Mouse (Mus musculus): ENCODE results near the gene Sh3bp5l. TPM values are rescaled to one million over a fixed set of nuclear protein-coding genes. Genes with fewer than 3 reads are reported as not detected.

Sh3bp5l gene
- 18.6 and 31.9 TPM in 2 replicates for polyA plus RNA-seq (2012; ENCODE audit: low replicate concordance)

DNA sequence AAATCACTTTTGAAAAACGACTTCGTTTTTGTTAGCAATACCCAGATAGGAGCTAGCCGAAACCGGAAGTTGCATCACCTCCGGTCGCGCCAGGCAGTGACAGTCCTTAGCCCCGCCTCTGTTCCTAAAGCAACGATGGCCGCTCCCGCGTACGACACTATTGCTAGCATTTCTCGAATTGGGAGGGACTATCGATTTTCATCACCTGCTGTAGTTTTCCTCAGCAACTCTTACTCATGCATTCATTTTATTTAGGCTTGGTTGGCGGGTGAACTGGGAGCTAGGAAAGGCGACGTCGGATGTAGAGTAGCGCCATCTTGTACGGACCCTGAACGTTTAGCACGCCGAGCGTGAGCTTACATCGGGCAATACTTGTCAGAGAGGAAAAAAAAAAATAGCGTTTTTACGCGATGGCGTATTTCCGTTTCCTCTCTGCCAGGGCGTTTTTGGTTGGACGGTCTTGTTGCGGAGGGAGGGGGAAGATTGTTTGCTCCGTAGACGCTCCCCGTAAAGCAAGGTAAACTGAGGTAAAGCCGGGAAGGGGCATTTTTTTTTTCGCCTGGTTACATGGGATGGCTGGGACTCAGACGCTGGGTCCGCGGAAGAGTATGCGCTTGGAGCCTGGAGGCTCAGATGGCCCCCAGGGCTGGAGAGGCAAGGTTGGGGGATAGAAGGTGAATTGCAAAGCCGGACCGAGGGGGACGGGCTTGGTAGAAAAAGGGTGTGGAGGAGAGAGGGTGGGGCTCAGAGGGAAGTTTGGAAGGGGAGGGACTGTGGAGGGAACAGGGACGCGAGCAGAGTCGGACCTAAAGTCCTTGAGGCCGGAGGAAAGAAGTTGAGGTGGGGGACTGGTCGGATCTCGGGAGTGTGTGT lies at the start of gene Sh3bp5l, which contains the start of gene Zfp672:
Gene Sh3bp5l (plus strand): TSS at position 449 of the 873 bp plus-strand sequence.
Gene Zfp672 (minus strand): TSS at position 64 of the 873 bp plus-strand sequence.

DNA sequence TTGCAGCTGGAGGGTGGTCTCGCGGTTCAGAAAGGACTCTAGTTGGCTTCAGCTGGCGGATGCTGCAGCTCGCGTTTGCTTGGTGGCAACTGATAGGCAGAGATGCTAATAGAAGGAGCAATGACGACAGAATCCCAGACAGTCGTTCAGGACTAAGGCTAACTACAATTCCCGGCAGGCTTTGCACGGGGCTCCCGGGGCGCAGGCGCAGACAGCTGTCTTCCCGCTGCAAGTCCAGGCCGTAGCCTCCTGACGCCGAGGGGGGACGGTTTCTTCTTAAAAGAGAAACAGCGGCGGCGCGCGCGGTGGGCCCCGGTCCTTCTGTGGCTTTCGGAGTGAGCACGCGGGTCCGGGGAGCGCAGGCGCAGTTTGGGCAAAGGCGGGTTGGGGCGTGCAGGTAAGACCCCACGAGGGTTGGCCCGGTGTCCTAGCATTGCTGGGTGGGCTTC lies 23.6 kb upstream of the Sh3bp5l start, which contains the start of gene Zfp692:
Gene Zfp692 (plus strand): TSS at position 210 of the 449 bp plus-strand sequence.

DNA sequence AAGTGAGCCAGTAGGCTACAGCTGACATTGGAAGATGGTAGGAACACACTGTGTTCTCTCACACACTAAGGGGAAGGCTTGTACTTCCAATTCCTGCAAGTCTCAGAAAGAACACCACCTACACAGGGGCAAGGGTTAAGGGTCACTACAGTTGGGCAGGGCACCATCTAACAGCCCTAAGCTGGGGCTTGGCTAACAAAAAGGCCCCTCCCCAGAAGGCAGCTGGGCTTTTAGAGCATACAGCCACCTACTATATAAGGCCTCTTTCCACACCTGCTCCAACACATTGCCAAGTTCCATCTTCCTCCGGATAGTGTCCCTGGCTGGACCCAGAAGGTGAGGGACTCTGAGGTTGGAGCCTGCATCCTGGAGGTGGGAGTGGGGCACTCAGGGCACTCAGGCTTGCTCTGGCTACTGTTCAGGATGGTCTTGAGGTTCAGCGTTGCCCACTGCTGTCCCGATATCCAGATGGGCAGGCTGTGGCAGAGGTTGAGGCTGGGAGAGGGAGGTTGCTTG lies 48.3 kb downstream of the Sh3bp5l start, which contains the start of gene Lypd8:
Gene Lypd8 (plus strand): TSS at position 281 of the 516 bp plus-strand sequence.

Other genes starting within 250 kb of the Sh3bp5l start
- gene Gm12248, start 237.6 kb upstream of the Sh3bp5l start, polyA plus RNA-seq (2012; ENCODE audit: low replicate concordance), result not detected in 2 replicates
- 4.4 and 8.0 TPM in 2 replicates for gene Cnot8, start 226.6 kb upstream of the Sh3bp5l start, polyA plus RNA-seq (2012; ENCODE audit: low replicate concordance)
- gene Gemin5, start 162.2 kb upstream of the Sh3bp5l start, polyA plus RNA-seq (2012; ENCODE audit: low replicate concordance), result 4.2 and 6.3 TPM in 2 replicates
- 4.2 and 16.6 TPM in 2 replicates for gene Mrpl22, start 159.1 kb upstream of the Sh3bp5l start, polyA plus RNA-seq (2012; ENCODE audit: low replicate concordance)
- 6.0 and 12.5 TPM in 2 replicates for gene Igtp, start 131.2 kb upstream of the Sh3bp5l start, polyA plus RNA-seq (2012; ENCODE audit: low replicate concordance)
- gene Irgm2, start 131.1 kb upstream of the Sh3bp5l start, polyA plus RNA-seq (2012; ENCODE audit: low replicate concordance), result 1.2 and 4.8 TPM in 2 replicates
- 0.19 and 0.25 TPM in 2 replicates for gene 4930438A08Rik, start 55.9 kb upstream of the Sh3bp5l start, polyA plus RNA-seq (2012; ENCODE audit: low replicate concordance)
- gene Zfp692, start 23.7 kb upstream of the Sh3bp5l start, polyA plus RNA-seq (2012; ENCODE audit: low replicate concordance), result 9.7 and 23.0 TPM in 2 replicates
- gene Zfp672, start 385 bp upstream of the Sh3bp5l start, polyA plus RNA-seq (2012; ENCODE audit: low replicate concordance), result 9.4 and 11.8 TPM in 2 replicates
- not detected in 2 replicates for gene Lypd8, start 48.3 kb downstream of the Sh3bp5l start, polyA plus RNA-seq (2012; ENCODE audit: low replicate concordance)
- not detected in 2 replicates for gene 1810065E05Rik, start 90.4 kb downstream of the Sh3bp5l start, polyA plus RNA-seq (2012; ENCODE audit: low replicate concordance)
- gene Gm12253, start 101.8 kb downstream of the Sh3bp5l start, polyA plus RNA-seq (2012; ENCODE audit: low replicate concordance), result not detected in 2 replicates
- gene Lypd9, start 122.2 kb downstream of the Sh3bp5l start, polyA plus RNA-seq (2012; ENCODE audit: low replicate concordance), result not detected in 2 replicates
- gene Olfr30, start 131.5 kb downstream of the Sh3bp5l start, polyA plus RNA-seq (2012; ENCODE audit: low replicate concordance), result not detected in 2 replicates
- not detected in 2 replicates for gene Olfr332, start 161.8 kb downstream of the Sh3bp5l start, polyA plus RNA-seq (2012; ENCODE audit: low replicate concordance)
- gene Olfr331, start 171.8 kb downstream of the Sh3bp5l start, polyA plus RNA-seq (2012; ENCODE audit: low replicate concordance), result not detected in 2 replicates
- gene Olfr330, start 204.1 kb downstream of the Sh3bp5l start, polyA plus RNA-seq (2012; ENCODE audit: low replicate concordance), result not detected in 2 replicates
- not detected in 2 replicates for gene Olfr329-ps, start 215.7 kb downstream of the Sh3bp5l start, polyA plus RNA-seq (2012; ENCODE audit: low replicate concordance)
- not detected in 2 replicates for gene Olfr328, start 224.9 kb downstream of the Sh3bp5l start, polyA plus RNA-seq (2012; ENCODE audit: low replicate concordance)
- not detected in 2 replicates for gene Olfr224, start 239.8 kb downstream of the Sh3bp5l start, polyA plus RNA-seq (2012; ENCODE audit: low replicate concordance)
- not detected in 2 replicates for gene Olfr325, start 247.0 kb downstream of the Sh3bp5l start, polyA plus RNA-seq (2012; ENCODE audit: low replicate concordance)